Mouse (Mus musculus) heart, adult 2 months (tissue): ENCODE data around the gene Ccdc153. TPM values are rescaled to one million over a fixed set of nuclear protein-coding genes. Genes with fewer than 3 reads are reported as not detected.

Experiments used
- DNase-seq, 2 experiments: peaks; one replicate each; pipeline ENCODE4 v3.0.0; 2021
- H3K27ac ChIP-seq: fragments of 200-600 bp; 2 replicates; pipeline ENCODE4 v1.8.1; 2022
- H3K27me3 ChIP-seq: fragments of 200-500 bp; 2 replicates; pipeline ENCODE4 v1.6.1; 2012; ENCODE audit warnings: mild to moderate bottlenecking, low read length, inconsistent platforms, mixed read lengths; ENCODE audit not compliant: control insufficient read depth, insufficient read depth
- H3K36me3 ChIP-seq: fragments of 200-500 bp; 2 replicates; pipeline ENCODE4 v1.6.1; 2012; ENCODE audit warnings: low read length, inconsistent platforms; ENCODE audit not compliant: control insufficient read depth, insufficient read depth
- H3K4me1 ChIP-seq: fragments of 200-500 bp; 2 replicates; pipeline ENCODE4 v1.6.1; 2011; ENCODE audit warnings: low read length; ENCODE audit not compliant: control insufficient read depth, insufficient read depth
- H3K4me3 ChIP-seq: fragments of 200-600 bp; 2 replicates; pipeline ENCODE4 v1.8.1; 2022
- H3K79me2 ChIP-seq: fragments of 200-500 bp; replicated peaks from 2 replicates; pipeline ENCODE4 v1.6.1; 2012; ENCODE audit warnings: mild to moderate bottlenecking, inconsistent platforms, low read length, moderate library complexity, mixed read lengths; ENCODE audit not compliant: control insufficient read depth, insufficient read depth
- H3K9ac ChIP-seq: fragments of 200-500 bp; 2 replicates; pipeline ENCODE4 v1.6.1; 2012; ENCODE audit warnings: low read depth, mild to moderate bottlenecking, control low read depth, inconsistent platforms, low read length, mixed read lengths
- CTCF ChIP-seq: fragments of 200-600 bp; IDR thresholded peaks from 2 replicates; pipeline ENCODE4 v1.8.1; 2022; ENCODE audit warnings: antibody characterized with exemption, mild to moderate bottlenecking, moderate library complexity
- EP300 ChIP-seq: fragments of 200-500 bp; IDR thresholded peaks from 2 replicates; pipeline ENCODE4 v1.6.1; 2011; ENCODE audit warnings: low read depth, low read length, control low read depth; ENCODE audit not compliant: insufficient read depth
- POLR2A ChIP-seq: fragments of 200-500 bp; IDR thresholded peaks from 2 replicates; pipeline ENCODE4 v1.6.1; 2011; ENCODE audit warnings: mild to moderate bottlenecking, low read depth, low read length, control low read depth; ENCODE audit not compliant: insufficient read depth
- WGBS: fragments of 180-500 bp; shearing (Covaris S2); methylation state at CpG from one replicate; pipeline ENCODE4 v1.1.7; 2018; 5-methylcytosine and 5-hydroxymethylcytosine counted together
- intact Hi-C: fragments of 180-260 bp; cut with DNase I; formaldehyde crosslinking; loops from one replicate; pipeline ENCODE4 v1.15.1; 2025
- polyA plus RNA-seq: library from polyadenylated mRNA; depleted of rRNA; stranded (reverse); fragments of >200 nt; gene quantifications from 2 replicates; pipeline ENCODE4 v1.2.3, GENCODE M21; 2012; rRNA removed
- total RNA-seq, 2 experiments: library from RNA; stranded (reverse); gene quantifications; 2 replicates each; pipeline ENCODE4 v1.2.3; 2021

The Ccdc153 gene
- total and polyA plus RNA-seq, 3 experiments = 1.6 TPM; not detected in 2

DNA sequence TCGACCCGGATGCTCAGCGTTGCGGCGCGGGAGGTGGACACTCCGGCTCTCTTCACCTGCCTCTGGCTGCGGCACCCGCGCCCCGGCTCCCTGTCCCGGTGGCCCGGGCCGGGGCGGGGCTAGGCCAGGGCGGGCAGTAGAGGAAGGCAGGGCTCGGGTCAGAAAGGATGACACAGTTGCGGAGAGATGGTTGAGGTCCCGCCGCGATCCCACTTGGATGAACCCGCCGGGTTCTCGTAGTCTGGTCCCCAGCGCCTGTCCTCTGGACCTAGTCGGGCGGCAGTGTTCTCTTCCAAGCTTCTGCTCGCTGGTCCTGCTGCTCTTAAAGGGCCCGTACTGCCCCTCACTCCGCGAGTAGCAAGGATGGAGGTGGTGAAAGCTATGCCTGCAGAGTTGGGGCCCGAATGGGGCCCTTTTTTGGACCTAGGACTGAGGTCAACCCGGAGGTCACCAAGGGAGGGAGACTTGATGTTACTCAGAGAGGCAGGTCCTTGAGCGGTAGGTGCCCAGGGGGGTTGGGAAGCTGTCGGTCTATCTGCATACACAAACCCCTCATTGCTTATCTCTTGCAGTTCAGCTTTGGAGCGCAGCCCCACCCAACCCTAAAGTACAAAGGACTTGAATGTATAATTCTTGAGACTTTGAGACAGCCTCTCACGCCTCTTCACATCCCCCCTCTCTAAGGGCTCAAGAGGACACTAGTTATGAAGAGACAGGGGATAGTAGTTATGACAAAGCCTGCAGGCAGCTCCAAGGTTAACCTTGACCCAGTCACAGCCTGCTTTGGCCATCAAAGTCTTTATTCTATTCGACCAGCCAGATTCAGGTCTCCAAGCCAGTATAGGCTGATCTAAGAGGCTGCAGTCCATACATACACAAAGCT, 47.8 kb downstream of the Ccdc153 start, which contains the start of gene Abcg4:
Abcg4 (minus strand) TSS at position 540 of the 883 bp plus-strand sequence.
- H3K4me3 ChIP-seq = peak within 1 kb of the TSS; percentile 46
- intact Hi-C loops = no loop called here
- H3K79me2 ChIP-seq = no peaks in the 10 kb centered on the region
- peaks cover 11% of the 10 kb centered on the region; the same call in 1 of the 2 replicates for H3K27me3 ChIP-seq
- peaks cover 3% of the 10 kb centered on the region; the same call in 1 of the 2 replicates for H3K4me1 ChIP-seq
- no peaks in the 10 kb centered on the region for H3K36me3 ChIP-seq
- H3K9ac ChIP-seq = peak within 1 kb of the TSS; percentile 40
- no peak within 1 kb of the TSS for H3K27ac ChIP-seq
- TF ChIP-seq EP300 (no peak), POLR2A (no peak), CTCF (no peak)
- DNase-seq = peak; percentile 30 to 47
- WGBS = 2% methylated on average over 38 of the region's 38 CpGs

- Histone ChIP-seq H3K4me1 (peaks cover 3% of the 10 kb centered on the region; the same call in 1 of the 2 replicates), H3K9ac (no peak overlapping the region), H3K79me2 (no peaks in the 10 kb centered on the region), H3K27ac (no peak overlapping the region), H3K4me3 (no peak overlapping the region), H3K36me3 (no peaks in the 10 kb centered on the region), H3K27me3 (peaks cover 11% of the 10 kb centered on the region; the same call in 1 of the 2 replicates)
- no peak for TF ChIP-seq CTCF
- TF ChIP-seq POLR2A = no peak
- no peak for TF ChIP-seq EP300
- intact Hi-C loops = no loop called here
- WGBS = 18% methylated on average over 11 of the region's 11 CpGs
- no peak for DNase-seq
Observed at GRCm38 (mm10) chr9:44288959-44289291, 48.4 kb downstream of the Ccdc153 start.

GRCm38 (mm10) chr9:44292490-44292889, 52.0 kb downstream of the Ccdc153 start:
- Histone ChIP-seq H3K4me3 (no peak overlapping the region), H3K79me2 (no peaks in the 10 kb centered on the region), H3K27me3 (peaks cover 7% of the 10 kb centered on the region; the same call in 1 of the 2 replicates), H3K4me1 (peaks cover 3% of the 10 kb centered on the region; the same call in 1 of the 2 replicates), H3K36me3 (no peaks in the 10 kb centered on the region), H3K9ac (no peak overlapping the region), H3K27ac (no peak overlapping the region)
- DNase-seq = peak; percentile 36 to 48
- intact Hi-C loops = loop anchor here (1.0 to 5.0 kb wide), 3 partner anchors 42 to 100 kb away; partner anchors contain the start of gene H2afx
- TF ChIP-seq EP300 (no peak), CTCF (peak; percentile 73)
- WGBS = 67% methylated on average over 3 of the region's 3 CpGs

Other genes with a start within 250 kb of the Ccdc153 start
- 10 to 100 TPM in 1 of 2 experiments, 1 to 10 TPM in 1; 6.6 to 15.5 TPM for gene Thy1, start 197.3 kb upstream of the Ccdc153 start, total RNA-seq
- 32.3 and 42.7 TPM in 2 replicates for gene Thy1, start 197.3 kb upstream of the Ccdc153 start, polyA plus RNA-seq
- 100 to 1,000 TPM in 1 of 2 experiments, 10 to 100 TPM in 1; 75.8 to 206 TPM for gene Usp2, start 173.7 kb upstream of the Ccdc153 start, total RNA-seq
- 62.8 and 73.8 TPM in 2 replicates for gene Usp2, start 173.7 kb upstream of the Ccdc153 start, polyA plus RNA-seq
- gene Mfrp, start 138.9 kb upstream of the Ccdc153 start, total RNA-seq = under 1 TPM in 1 of 2 experiments, not detected in 1; 0.05 TPM
- 0.04 and 0.12 TPM in 2 replicates for gene Mfrp, start 138.9 kb upstream of the Ccdc153 start, polyA plus RNA-seq
- gene C1qtnf5, start 133.4 kb upstream of the Ccdc153 start, total RNA-seq = 1 to 10 TPM; 4.8 to 7.6 TPM
- 9.4 and 13.8 TPM in 2 replicates for gene C1qtnf5, start 133.4 kb upstream of the Ccdc153 start, polyA plus RNA-seq
- gene Gm49380, start 127.2 kb upstream of the Ccdc153 start, total RNA-seq = under 1 TPM; 0.21 to 0.23 TPM
- not detected in 2 replicates for gene Gm49380, start 127.2 kb upstream of the Ccdc153 start, polyA plus RNA-seq
- 1 to 10 TPM; 6.5 to 6.7 TPM for gene Rnf26, start 127.2 kb upstream of the Ccdc153 start, total RNA-seq
- 7.3 and 10.4 TPM in 2 replicates for gene Rnf26, start 127.2 kb upstream of the Ccdc153 start, polyA plus RNA-seq
- 10 to 100 TPM; 31.6 to 32.5 TPM for gene Mcam, start 106.2 kb upstream of the Ccdc153 start, total RNA-seq
- gene Mcam, start 106.2 kb upstream of the Ccdc153 start, polyA plus RNA-seq = 49.8 and 70.9 TPM in 2 replicates
- gene Cbl, start 6.6 kb upstream of the Ccdc153 start, total RNA-seq = 10 to 100 TPM; 17.8 to 18.7 TPM
- 5.0 and 11.8 TPM in 2 replicates for gene Cbl, start 6.6 kb upstream of the Ccdc153 start, polyA plus RNA-seq
- gene Pdzd3, start 10.8 kb downstream of the Ccdc153 start, total RNA-seq = 1 to 10 TPM; 3.4 to 4.2 TPM
- 1.7 and 3.3 TPM in 2 replicates for gene Pdzd3, start 10.8 kb downstream of the Ccdc153 start, polyA plus RNA-seq
- gene Nlrx1, start 27.9 kb downstream of the Ccdc153 start, total RNA-seq = 10 to 100 TPM; 20.3 to 21.7 TPM
- gene Nlrx1, start 27.9 kb downstream of the Ccdc153 start, polyA plus RNA-seq = 16.1 and 19.0 TPM in 2 replicates
- gene Abcg4, start 47.9 kb downstream of the Ccdc153 start, total RNA-seq = under 1 TPM; 0.42 to 0.75 TPM
- gene Abcg4, start 47.9 kb downstream of the Ccdc153 start, polyA plus RNA-seq = 1.9 and 2.1 TPM in 2 replicates
- 10 to 100 TPM in 1 of 2 experiments, 1 to 10 TPM in 1; 6.9 to 10.2 TPM for gene Hinfp, start 65.0 kb downstream of the Ccdc153 start, total RNA-seq
- 12.6 and 16.0 TPM in 2 replicates for gene Hinfp, start 65.0 kb downstream of the Ccdc153 start, polyA plus RNA-seq
- gene C2cd2l, start 79.6 kb downstream of the Ccdc153 start, total RNA-seq = 10 to 100 TPM; 14.4 to 15.7 TPM
- gene C2cd2l, start 79.6 kb downstream of the Ccdc153 start, polyA plus RNA-seq = 20.4 and 29.9 TPM in 2 replicates
- 10 to 100 TPM; 18.9 to 20.6 TPM for gene Dpagt1, start 85.3 kb downstream of the Ccdc153 start, total RNA-seq
- 34.3 and 51.3 TPM in 2 replicates for gene Dpagt1, start 85.3 kb downstream of the Ccdc153 start, polyA plus RNA-seq
- 10 to 100 TPM; 12.8 TPM for gene H2afx, start 94.0 kb downstream of the Ccdc153 start, total RNA-seq
- 12.7 and 14.2 TPM in 2 replicates for gene H2afx, start 94.0 kb downstream of the Ccdc153 start, polyA plus RNA-seq
- 10 to 100 TPM; 39.8 to 49.3 TPM for gene Hmbs, start 103.6 kb downstream of the Ccdc153 start, total RNA-seq
- gene Hmbs, start 103.6 kb downstream of the Ccdc153 start, polyA plus RNA-seq = 37.8 and 51.3 TPM in 2 replicates
- 10 to 100 TPM; 13.9 to 15.3 TPM for gene Vps11, start 121.0 kb downstream of the Ccdc153 start, total RNA-seq
- gene Vps11, start 121.0 kb downstream of the Ccdc153 start, polyA plus RNA-seq = 15.5 and 17.9 TPM in 2 replicates
- gene Hyou1, start 138.8 kb downstream of the Ccdc153 start, total RNA-seq = 10 to 100 TPM; 73.9 to 79.6 TPM
- gene Hyou1, start 138.8 kb downstream of the Ccdc153 start, polyA plus RNA-seq = 23.1 and 41.1 TPM in 2 replicates
- gene Slc37a4, start 156.2 kb downstream of the Ccdc153 start, total RNA-seq = 10 to 100 TPM; 20.9 to 24.8 TPM
- 38.9 and 62.9 TPM in 2 replicates for gene Slc37a4, start 156.2 kb downstream of the Ccdc153 start, polyA plus RNA-seq
- 100 to 1,000 TPM; 735 to 889 TPM for gene Rps25, start 166.5 kb downstream of the Ccdc153 start, total RNA-seq
- gene Rps25, start 166.5 kb downstream of the Ccdc153 start, polyA plus RNA-seq = 162 and 268 TPM in 2 replicates
- 10 to 100 TPM; 34.9 to 36.2 TPM for gene Trappc4, start 166.9 kb downstream of the Ccdc153 start, total RNA-seq
- 28.2 and 39.9 TPM in 2 replicates for gene Trappc4, start 166.9 kb downstream of the Ccdc153 start, polyA plus RNA-seq
- 1 to 10 TPM; 5.5 to 5.7 TPM for gene Ccdc84, start 177.9 kb downstream of the Ccdc153 start, total RNA-seq
- 10.5 and 18.1 TPM in 2 replicates for gene Ccdc84, start 177.9 kb downstream of the Ccdc153 start, polyA plus RNA-seq
- gene Foxr1, start 200.5 kb downstream of the Ccdc153 start, total RNA-seq = not detected
- gene Foxr1, start 200.5 kb downstream of the Ccdc153 start, polyA plus RNA-seq = not detected in 2 replicates
- not detected for gene Upk2, start 214.3 kb downstream of the Ccdc153 start, total RNA-seq
- gene Upk2, start 214.3 kb downstream of the Ccdc153 start, polyA plus RNA-seq = 0.47 and 0.53 TPM in 2 replicates
- 10 to 100 TPM; 44.5 to 58.7 TPM for gene Bcl9l, start 242.1 kb downstream of the Ccdc153 start, total RNA-seq
- 15.3 and 21.5 TPM in 2 replicates for gene Bcl9l, start 242.1 kb downstream of the Ccdc153 start, polyA plus RNA-seq